Mouse (Mus musculus): ENCODE data around the gene Tmem181a. TPM values are rescaled to one million over a fixed set of nuclear protein-coding genes. Genes with fewer than 3 reads are reported as not detected.
"Not testable (repeated sequence)": the region's sequence is repeated elsewhere in the genome, so short reads cannot be mapped to it uniquely, and the experiment has no call there.

The Tmem181a gene
- polyA plus RNA-seq, 1 experiment, result 26.4 TPM

DNA sequence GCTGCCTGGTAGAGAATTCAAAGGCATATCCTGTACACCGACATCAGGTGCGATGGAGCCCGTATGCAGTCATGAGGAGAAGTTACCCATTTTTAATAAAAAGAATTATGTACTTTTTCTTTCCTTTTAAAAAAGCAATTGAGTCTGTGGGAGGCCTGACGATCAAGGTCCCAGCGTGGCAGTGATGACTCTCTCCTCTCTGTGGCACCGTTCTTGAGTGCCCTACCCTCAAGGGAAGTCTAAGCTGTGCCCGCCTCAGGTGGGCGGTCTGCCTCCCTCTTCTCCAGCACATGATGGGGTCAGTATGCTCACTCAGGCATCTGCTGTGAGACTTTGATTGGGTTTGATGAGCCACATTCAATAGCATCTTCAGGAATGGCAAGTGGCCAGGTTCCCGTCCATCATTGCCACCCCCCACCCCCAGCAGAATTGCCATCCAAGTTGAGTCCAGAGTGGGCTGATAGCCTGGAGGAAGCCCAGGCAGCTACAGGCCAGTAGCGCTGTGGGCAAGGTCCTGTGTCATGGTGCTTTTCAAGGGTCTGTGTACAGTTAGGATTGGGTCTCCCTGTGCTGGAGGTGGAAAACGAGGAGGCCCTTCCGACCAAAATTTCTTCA, 49.1 kb downstream of the Tmem181a start:
- not testable (repeated sequence) for DNase-seq (ENCODE audit: low spot score)

- DNase-seq (ENCODE audit: low spot score), result not testable (repeated sequence)
Observed at GRCm38 (mm10) chr17:6306503-6306902, 49.8 kb downstream of the Tmem181a start.

DNA sequence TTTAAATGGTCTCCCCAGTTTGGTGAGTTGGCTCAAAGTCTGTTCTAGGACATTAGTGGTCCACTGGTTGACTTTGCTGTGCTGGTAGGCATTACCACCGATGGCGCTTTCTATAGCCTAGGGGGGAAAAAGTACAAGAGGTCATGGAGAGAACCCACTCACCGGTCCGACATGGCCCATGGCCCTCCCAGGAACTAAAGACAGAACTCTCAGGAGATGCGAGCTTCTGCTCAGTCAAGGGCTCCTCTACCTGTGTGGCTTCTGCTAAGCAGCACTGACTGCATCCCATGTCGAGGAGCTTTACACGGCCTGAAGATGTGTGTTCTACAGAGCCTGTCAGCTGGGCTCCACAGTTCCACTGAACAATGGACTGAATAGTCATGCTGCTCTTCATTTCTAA, 55.1 kb downstream of the Tmem181a start:
- not testable (repeated sequence) for DNase-seq (ENCODE audit: low spot score)

- not testable (repeated sequence) for DNase-seq (ENCODE audit: low spot score)
Observed at GRCm38 (mm10) chr17:6312755-6313154, 56.1 kb downstream of the Tmem181a start.

- not testable (repeated sequence) for DNase-seq (ENCODE audit: low spot score)
Observed at GRCm38 (mm10) chr17:6314493-6314892, 57.8 kb downstream of the Tmem181a start.

DNA sequence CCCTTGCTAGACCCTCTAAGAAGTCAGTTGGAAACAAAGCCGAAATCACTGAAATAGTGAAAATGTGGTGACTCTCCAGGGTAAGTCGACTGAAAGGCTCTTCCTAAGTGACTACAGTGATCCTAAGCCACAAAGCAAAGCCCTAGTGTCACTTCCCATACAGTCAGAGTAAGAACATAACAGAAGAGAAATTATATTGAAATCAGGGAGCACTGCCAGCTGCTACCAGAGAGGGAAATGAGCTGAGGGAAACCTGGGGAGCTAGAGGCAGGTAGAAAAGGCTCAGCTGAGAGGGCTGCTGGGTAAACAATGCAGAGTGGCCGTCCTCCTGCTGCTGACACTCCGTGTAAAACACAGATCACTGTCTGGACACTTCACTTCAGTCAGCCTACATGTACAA, 59.0 kb downstream of the Tmem181a start:
- not testable (repeated sequence) for DNase-seq (ENCODE audit: low spot score)

- DNase-seq (ENCODE audit: low spot score), result not testable (repeated sequence)
Observed at GRCm38 (mm10) chr17:6316379-6317126, 59.9 kb downstream of the Tmem181a start.

DNA sequence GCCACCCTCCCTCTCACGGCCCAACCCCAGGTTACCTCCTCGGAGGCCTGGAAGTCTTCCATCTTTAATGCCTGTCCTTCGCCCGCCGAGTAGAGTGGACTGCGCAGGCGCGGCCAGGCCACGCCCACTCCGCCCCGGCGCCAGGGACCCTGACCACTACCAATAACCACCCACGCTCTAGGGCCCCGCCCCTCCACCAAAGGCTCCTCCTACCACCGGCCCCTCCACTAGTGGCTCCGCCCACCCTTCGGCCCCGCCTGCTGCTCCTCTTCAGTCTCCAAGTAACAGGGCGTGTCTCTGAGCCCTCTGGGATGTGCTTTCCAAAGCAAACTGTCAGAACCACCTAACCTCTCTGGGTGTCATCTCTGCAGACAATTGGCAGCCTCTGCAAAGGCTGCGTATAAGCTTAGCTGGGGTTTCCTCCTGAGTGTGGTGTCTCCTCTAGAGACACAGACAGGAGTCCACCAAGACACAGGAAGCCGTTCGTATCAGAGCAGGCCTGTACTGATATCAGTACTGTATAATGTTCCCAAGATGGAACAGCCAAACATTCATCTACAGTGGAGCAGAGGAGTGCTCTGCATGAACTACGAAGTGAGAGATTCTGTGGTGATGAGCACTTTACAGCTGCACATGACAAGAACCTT, 60.8 kb downstream of the Tmem181a start, which contains the start of gene Dynlt1a:
TSS of gene Dynlt1a (minus strand) at position 162 of the 647 bp plus-strand sequence.
- DNase-seq (ENCODE audit: low spot score), result peak; percentile 96

- not testable (repeated sequence) for DNase-seq (ENCODE audit: low spot score)
Observed at GRCm38 (mm10) chr17:6321081-6321777, 64.6 kb downstream of the Tmem181a start.

GRCm38 (mm10) chr17:6321778-6322101, 65.1 kb downstream of the Tmem181a start:
- DNase-seq (ENCODE audit: low spot score), result not testable (repeated sequence)

GRCm38 (mm10) chr17:6325021-6325420, 68.4 kb downstream of the Tmem181a start:
- DNase-seq (ENCODE audit: low spot score), result not testable (repeated sequence)

- DNase-seq (ENCODE audit: low spot score), result not testable (repeated sequence)
Observed at GRCm38 (mm10) chr17:6325543-6325942, 68.9 kb downstream of the Tmem181a start.

GRCm38 (mm10) chr17:6327554-6327953, 70.9 kb downstream of the Tmem181a start:
- DNase-seq (ENCODE audit: low spot score), result not testable (repeated sequence)

DNA sequence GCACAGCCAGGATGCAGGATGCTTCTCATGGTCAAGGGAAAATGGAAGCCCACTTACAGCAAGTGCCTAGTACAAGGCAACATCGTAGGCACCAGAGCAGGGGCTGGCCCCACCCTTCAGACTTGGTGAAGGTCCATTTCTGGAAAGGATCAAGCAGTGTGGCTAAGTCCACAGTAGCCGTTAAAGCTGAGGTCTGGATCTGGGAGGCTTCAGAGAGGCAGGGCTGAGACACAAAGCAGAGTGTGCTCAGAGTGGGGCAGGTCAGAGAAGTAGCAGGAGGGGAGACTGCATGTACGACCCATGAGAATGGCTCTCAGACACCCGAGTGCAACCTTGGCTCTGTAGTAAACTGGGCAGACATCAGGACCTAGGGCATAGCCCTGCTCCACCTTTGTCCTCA, 72.3 kb downstream of the Tmem181a start:
- not testable (repeated sequence) for DNase-seq (ENCODE audit: low spot score)

GRCm38 (mm10) chr17:6342606-6343294, 86.1 kb downstream of the Tmem181a start:
- DNase-seq (ENCODE audit: low spot score), result not testable (repeated sequence)

DNA sequence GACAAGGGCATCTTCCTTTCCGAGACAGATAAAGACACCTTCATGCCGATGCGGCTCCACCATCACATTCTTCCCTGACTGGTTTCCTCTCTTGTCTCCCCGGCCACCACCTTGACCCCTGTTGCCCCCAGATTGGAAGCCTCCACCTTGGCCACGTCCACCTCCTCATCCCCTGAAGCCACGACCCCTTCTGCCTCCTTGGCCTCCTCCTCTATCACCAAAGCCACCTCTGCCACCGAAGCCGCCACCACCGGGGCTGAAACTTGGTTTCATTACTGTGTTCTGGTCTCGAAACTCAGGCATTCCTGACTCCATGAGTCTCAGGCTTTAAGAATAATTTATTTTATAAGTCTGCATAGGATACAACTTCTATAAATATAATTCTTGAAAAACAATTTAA, 98.6 kb downstream of the Tmem181a start:
- not testable (repeated sequence) for DNase-seq (ENCODE audit: low spot score)

Other genes with a start within 250 kb of the Tmem181a start
- 5.8 and 6.7 TPM in 2 replicates for gene Serac1, start 177.1 kb upstream of the Tmem181a start, polyA plus RNA-seq (2012; rRNA removed)
- gene Gtf2h5, start 177.1 kb upstream of the Tmem181a start, polyA plus RNA-seq (2012; rRNA removed), result 50.7 and 50.9 TPM in 2 replicates
- gene Tulp4, start 150.4 kb upstream of the Tmem181a start, polyA plus RNA-seq (2012; rRNA removed), result 42.4 and 52.4 TPM in 2 replicates
- gene Dynlt1a, start 60.6 kb downstream of the Tmem181a start, polyA plus RNA-seq (2012; rRNA removed), result 3.8 TPM in 2 replicates
- 226 and 230 TPM in 2 replicates for gene Dynlt1b, start 173.3 kb downstream of the Tmem181a start, polyA plus RNA-seq (2012; rRNA removed)